Mouse (Mus musculus): Measurements from ENCODE around the gene Gm10662.
"Not testable (repeated sequence)": the region's sequence is repeated elsewhere in the genome, so short reads cannot be mapped to it uniquely, and the experiment has no call there.

GRCm38 (mm10) chr7:23163505-23163904, 19.2 kb upstream of the Gm10662 start:
- not testable (repeated sequence) for TF ChIP-seq CTCF (IDR thresholded peaks at IDR 0.05; ENCODE audit: low read depth); EP300 (optimal IDR thresholded peaks at IDR 0.05)
